Mouse (Mus musculus) erythroid progenitor cell, adult 5-6 weeks (primary cell): Measurements from ENCODE around the gene Zfp628. TPM values are rescaled to one million over a fixed set of nuclear protein-coding genes. Genes with fewer than 3 reads are reported as not detected.

Experiments
- total RNA-seq, 2 experiments: library from RNA; stranded (forward) in 1 of 2; stranded (reverse) in 1 of 2; fragments of 150-400 nt in 1 of 2; fragments of 186-747, 209-891 nt in 1 of 2; gene quantifications; 2 replicates each; pipeline versions ENCODE4 v1.2.3 to v1.2.4; 2015 to 2017; ENCODE audit warnings: low replicate concordance in 2 of 2

Zfp628 gene
- total RNA-seq, 2 experiments from 2014 or later = 7.1 to 11.6 TPM

Other genes starting within 250 kb of the Zfp628 start
Only the 30 nearest of the 33 such genes appear.
- gene Tmem150b, start 190.0 kb upstream of the Zfp628 start, total RNA-seq (2015; ENCODE audit: low replicate concordance) = 1.4 TPM in 1 of 2 replicates, not detected in the other
- gene Tmem150b, start 190.0 kb upstream of the Zfp628 start, total RNA-seq (2017; ENCODE audit: low replicate concordance) = 0.68 TPM in 1 of 2 replicates, not detected in the other
- gene Kmt5c, start 175.1 kb upstream of the Zfp628 start, total RNA-seq (2015; ENCODE audit: low replicate concordance) = 24.9 and 33.1 TPM in 2 replicates
- gene Kmt5c, start 175.1 kb upstream of the Zfp628 start, total RNA-seq (2017; ENCODE audit: low replicate concordance) = 59.4 and 64.2 TPM in 2 replicates
- gene Cox6b2, start 162.1 kb upstream of the Zfp628 start, total RNA-seq (2015; ENCODE audit: low replicate concordance) = 54.1 and 81.8 TPM in 2 replicates
- 49.8 and 94.9 TPM in 2 replicates for gene Cox6b2, start 162.1 kb upstream of the Zfp628 start, total RNA-seq (2017; ENCODE audit: low replicate concordance)
- not detected in 2 replicates for gene Fam71e2, start 143.9 kb upstream of the Zfp628 start, total RNA-seq (2015; ENCODE audit: low replicate concordance)
- not detected in 2 replicates for gene Fam71e2, start 143.9 kb upstream of the Zfp628 start, total RNA-seq (2017; ENCODE audit: low replicate concordance)
- not detected in 2 replicates for gene Il11, start 132.4 kb upstream of the Zfp628 start, total RNA-seq (2015; ENCODE audit: low replicate concordance)
- not detected in 2 replicates for gene Il11, start 132.4 kb upstream of the Zfp628 start, total RNA-seq (2017; ENCODE audit: low replicate concordance)
- gene Tmem190, start 132.3 kb upstream of the Zfp628 start, total RNA-seq (2015; ENCODE audit: low replicate concordance) = not detected in 2 replicates
- not detected in 2 replicates for gene Tmem190, start 132.3 kb upstream of the Zfp628 start, total RNA-seq (2017; ENCODE audit: low replicate concordance)
- 2.9 TPM in 1 of 2 replicates, not detected in the other for gene Tmem238, start 125.6 kb upstream of the Zfp628 start, total RNA-seq (2015; ENCODE audit: low replicate concordance)
- gene Tmem238, start 125.6 kb upstream of the Zfp628 start, total RNA-seq (2017; ENCODE audit: low replicate concordance) = 0.90 and 0.98 TPM in 2 replicates
- 603 and 642 TPM in 2 replicates for gene Rpl28, start 122.3 kb upstream of the Zfp628 start, total RNA-seq (2015; ENCODE audit: low replicate concordance)
- 83.6 and 269 TPM in 2 replicates for gene Rpl28, start 122.3 kb upstream of the Zfp628 start, total RNA-seq (2017; ENCODE audit: low replicate concordance)
- gene Ube2s, start 102.6 kb upstream of the Zfp628 start, total RNA-seq (2015; ENCODE audit: low replicate concordance) = 686 and 831 TPM in 2 replicates
- gene Ube2s, start 102.6 kb upstream of the Zfp628 start, total RNA-seq (2017; ENCODE audit: low replicate concordance) = 310 and 437 TPM in 2 replicates
- not detected in 2 replicates for gene Shisa7, start 70.5 kb upstream of the Zfp628 start, total RNA-seq (2015; ENCODE audit: low replicate concordance)
- not detected in 2 replicates for gene Shisa7, start 70.5 kb upstream of the Zfp628 start, total RNA-seq (2017; ENCODE audit: low replicate concordance)
- not detected in 2 replicates for gene Isoc2b, start 45.0 kb upstream of the Zfp628 start, total RNA-seq (2015; ENCODE audit: low replicate concordance)
- gene Isoc2b, start 45.0 kb upstream of the Zfp628 start, total RNA-seq (2017; ENCODE audit: low replicate concordance) = 1.5 TPM in 1 of 2 replicates, not detected in the other
- gene Isoc2a, start 38.1 kb upstream of the Zfp628 start, total RNA-seq (2015; ENCODE audit: low replicate concordance) = 2.2 TPM in 1 of 2 replicates, not detected in the other
- gene Isoc2a, start 38.1 kb upstream of the Zfp628 start, total RNA-seq (2017; ENCODE audit: low replicate concordance) = 0.26 and 1.8 TPM in 2 replicates
- not detected in 2 replicates for gene Gm36210, start 8.7 kb upstream of the Zfp628 start, total RNA-seq (2015; ENCODE audit: low replicate concordance)
- gene Gm36210, start 8.7 kb upstream of the Zfp628 start, total RNA-seq (2017; ENCODE audit: low replicate concordance) = not detected in 2 replicates
- gene Nat14, start 6.8 kb downstream of the Zfp628 start, total RNA-seq (2015; ENCODE audit: low replicate concordance) = 2.9 TPM in 1 of 2 replicates, not detected in the other
- 0.64 and 4.4 TPM in 2 replicates for gene Nat14, start 6.8 kb downstream of the Zfp628 start, total RNA-seq (2017; ENCODE audit: low replicate concordance)
- not detected in 2 replicates for gene Ssc5d, start 10.6 kb downstream of the Zfp628 start, total RNA-seq (2015; ENCODE audit: low replicate concordance)
- not detected in 2 replicates for gene Ssc5d, start 10.6 kb downstream of the Zfp628 start, total RNA-seq (2017; ENCODE audit: low replicate concordance)
- gene Sbk2, start 49.2 kb downstream of the Zfp628 start, total RNA-seq (2015; ENCODE audit: low replicate concordance) = not detected in 2 replicates
- not detected in 2 replicates for gene Sbk2, start 49.2 kb downstream of the Zfp628 start, total RNA-seq (2017; ENCODE audit: low replicate concordance)
- gene Sbk3, start 56.0 kb downstream of the Zfp628 start, total RNA-seq (2015; ENCODE audit: low replicate concordance) = not detected in 2 replicates
- not detected in 2 replicates for gene Sbk3, start 56.0 kb downstream of the Zfp628 start, total RNA-seq (2017; ENCODE audit: low replicate concordance)
- 9.2 TPM in 1 of 2 replicates, not detected in the other for gene Zfp579, start 80.9 kb downstream of the Zfp628 start, total RNA-seq (2015; ENCODE audit: low replicate concordance)
- gene Zfp579, start 80.9 kb downstream of the Zfp628 start, total RNA-seq (2017; ENCODE audit: low replicate concordance) = 1.8 TPM in 1 of 2 replicates, not detected in the other
- 4.7 and 16.3 TPM in 2 replicates for gene Zfp524, start 99.2 kb downstream of the Zfp628 start, total RNA-seq (2015; ENCODE audit: low replicate concordance)
- 0.64 and 3.2 TPM in 2 replicates for gene Zfp524, start 99.2 kb downstream of the Zfp628 start, total RNA-seq (2017; ENCODE audit: low replicate concordance)
- gene Fiz1, start 99.5 kb downstream of the Zfp628 start, total RNA-seq (2015; ENCODE audit: low replicate concordance) = 11.9 and 14.7 TPM in 2 replicates
- 5.6 and 9.1 TPM in 2 replicates for gene Fiz1, start 99.5 kb downstream of the Zfp628 start, total RNA-seq (2017; ENCODE audit: low replicate concordance)
- 5.0 TPM in 1 of 2 replicates, not detected in the other for gene Gm44973, start 100.3 kb downstream of the Zfp628 start, total RNA-seq (2015; ENCODE audit: low replicate concordance)
- gene Gm44973, start 100.3 kb downstream of the Zfp628 start, total RNA-seq (2017; ENCODE audit: low replicate concordance) = 1.4 TPM in 1 of 2 replicates, not detected in the other
- gene Zfp865, start 105.2 kb downstream of the Zfp628 start, total RNA-seq (2015; ENCODE audit: low replicate concordance) = 9.0 and 9.2 TPM in 2 replicates
- 6.3 and 7.6 TPM in 2 replicates for gene Zfp865, start 105.2 kb downstream of the Zfp628 start, total RNA-seq (2017; ENCODE audit: low replicate concordance)
- gene Ccdc106, start 105.3 kb downstream of the Zfp628 start, total RNA-seq (2015; ENCODE audit: low replicate concordance) = not detected in 2 replicates
- not detected in 2 replicates for gene Ccdc106, start 105.3 kb downstream of the Zfp628 start, total RNA-seq (2017; ENCODE audit: low replicate concordance)
- not detected in 2 replicates for gene 4632433K11Rik, start 118.9 kb downstream of the Zfp628 start, total RNA-seq (2015; ENCODE audit: low replicate concordance)
- not detected in 2 replicates for gene 4632433K11Rik, start 118.9 kb downstream of the Zfp628 start, total RNA-seq (2017; ENCODE audit: low replicate concordance)
- 0.42 and 1.8 TPM in 2 replicates for gene Zfp784, start 123.2 kb downstream of the Zfp628 start, total RNA-seq (2015; ENCODE audit: low replicate concordance)
- 0.90 TPM in 1 of 2 replicates, not detected in the other for gene Zfp784, start 123.2 kb downstream of the Zfp628 start, total RNA-seq (2017; ENCODE audit: low replicate concordance)
- gene Zfp580, start 136.3 kb downstream of the Zfp628 start, total RNA-seq (2015; ENCODE audit: low replicate concordance) = not detected in 2 replicates
- gene Zfp580, start 136.3 kb downstream of the Zfp628 start, total RNA-seq (2017; ENCODE audit: low replicate concordance) = not detected in 2 replicates
- 93.0 and 138 TPM in 2 replicates for gene U2af2, start 146.9 kb downstream of the Zfp628 start, total RNA-seq (2015; ENCODE audit: low replicate concordance)
- gene U2af2, start 146.9 kb downstream of the Zfp628 start, total RNA-seq (2017; ENCODE audit: low replicate concordance) = 83.8 and 99.2 TPM in 2 replicates
- 84.3 and 88.3 TPM in 2 replicates for gene Epn1, start 165.0 kb downstream of the Zfp628 start, total RNA-seq (2015; ENCODE audit: low replicate concordance)
- 75.9 and 127 TPM in 2 replicates for gene Epn1, start 165.0 kb downstream of the Zfp628 start, total RNA-seq (2017; ENCODE audit: low replicate concordance)
- gene Rfpl4, start 201.7 kb downstream of the Zfp628 start, total RNA-seq (2015; ENCODE audit: low replicate concordance) = not detected in 2 replicates
- gene Rfpl4, start 201.7 kb downstream of the Zfp628 start, total RNA-seq (2017; ENCODE audit: low replicate concordance) = not detected in 2 replicates
- gene Rasl2-9, start 210.7 kb downstream of the Zfp628 start, total RNA-seq (2015; ENCODE audit: low replicate concordance) = not detected in 2 replicates
- gene Rasl2-9, start 210.7 kb downstream of the Zfp628 start, total RNA-seq (2017; ENCODE audit: low replicate concordance) = not detected in 2 replicates